Mouse (Mus musculus): ENCODE results near the gene Rabl2. TPM values are rescaled to one million over a fixed set of nuclear protein-coding genes. Genes with fewer than 3 reads are reported as not detected.

Gene Rabl2
- polyA plus RNA-seq, 1 experiment from 2014 or later = 7.5 TPM

DNA sequence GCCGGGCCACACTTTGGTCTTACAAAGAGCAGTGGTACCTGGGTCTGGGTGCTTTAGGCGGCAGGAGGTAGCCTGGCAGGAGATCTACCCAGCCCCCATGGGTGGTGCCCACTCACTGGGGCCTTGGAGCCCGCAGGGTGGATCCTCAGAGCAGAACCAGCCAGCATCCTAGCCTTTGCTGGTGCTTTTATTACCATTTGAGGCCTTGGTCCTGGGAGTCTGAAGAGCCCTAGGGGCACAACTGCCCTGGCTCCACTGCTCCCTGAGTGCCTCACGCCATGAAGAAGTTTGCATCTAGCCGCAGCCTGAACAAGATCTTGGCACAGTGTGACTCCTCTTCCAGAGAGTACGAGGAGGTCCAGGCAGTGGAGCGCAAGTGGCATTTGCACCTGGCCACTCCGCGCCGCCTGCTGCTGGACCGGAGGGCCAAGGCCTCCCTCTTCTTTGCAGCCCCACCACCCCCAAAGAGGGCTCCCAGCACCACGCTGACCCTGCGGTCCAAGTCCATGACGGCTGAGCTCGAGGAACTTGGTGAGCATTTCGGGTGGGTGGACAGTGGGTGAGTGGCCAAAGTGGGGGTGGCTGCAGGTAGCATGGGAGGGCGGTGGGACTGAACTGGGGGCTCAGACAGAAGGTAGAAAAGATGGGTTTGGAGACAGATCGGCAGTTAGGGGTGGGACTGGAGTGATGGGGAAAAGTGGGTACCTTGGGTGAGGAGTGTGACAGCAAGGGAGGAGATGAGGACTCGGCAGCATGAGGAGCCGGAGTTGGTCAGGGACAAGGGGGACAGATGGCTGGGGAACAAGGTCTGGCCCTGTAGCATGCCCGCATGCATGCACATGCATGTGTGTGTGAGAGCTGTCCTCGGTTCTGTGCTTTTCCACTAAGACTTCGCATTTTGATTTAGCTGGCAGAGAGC, 58.5 kb downstream of the Rabl2 start:
- Histone ChIP-seq H3K27ac (no peak overlapping the region), H3K79me2 (ENCODE audit: inconsistent target) (no peaks in the 10 kb centered on the region), H3K36me3 (ENCODE audit: inconsistent target) (no peaks in the 10 kb centered on the region), H3K4me3 (ENCODE audit: inconsistent target) (no peak overlapping the region)
- 95% methylated on average over 18 of the region's 23 CpGs for WGBS (ENCODE audit: missing documents)

Other genes starting within 250 kb of the Rabl2 start
- 19.8 to 30.4 TPM (median 23.9 TPM) in 3 replicates for gene Lmf2, start 236.3 kb downstream of the Rabl2 start, polyA plus RNA-seq (2018)
- gene Ncaph2, start 236.2 kb downstream of the Rabl2 start, polyA plus RNA-seq (2018) = 37.1 to 52.3 TPM (median 40.4 TPM) in 3 replicates
- 8.7 to 28.2 TPM (median 22.9 TPM) in 3 replicates for gene Sco2, start 218.1 kb downstream of the Rabl2 start, polyA plus RNA-seq (2018)
- 0.43 to 1.6 TPM (median 0.93 TPM) in 3 replicates for gene Tymp, start 214.9 kb downstream of the Rabl2 start, polyA plus RNA-seq (2018)
- not detected in 3 replicates for gene Odf3b, start 212.6 kb downstream of the Rabl2 start, polyA plus RNA-seq (2018)
- gene Klhdc7b, start 207.0 kb downstream of the Rabl2 start, polyA plus RNA-seq (2018) = not detected in 3 replicates
- gene Syce3, start 181.4 kb downstream of the Rabl2 start, polyA plus RNA-seq (2018) = not detected in 3 replicates
- gene Cpt1b, start 166.1 kb downstream of the Rabl2 start, polyA plus RNA-seq (2018) = 0.24 to 0.79 TPM in 2 of 3 replicates, not detected in the other
- gene C730034F03Rik, start 162.3 kb downstream of the Rabl2 start, polyA plus RNA-seq (2018) = 0.40 to 0.83 TPM (median 0.54 TPM) in 3 replicates
- 0.07 to 0.42 TPM in 2 of 3 replicates, not detected in the other for gene Gm44502, start 162.2 kb downstream of the Rabl2 start, polyA plus RNA-seq (2018)
- gene Chkb, start 162.0 kb downstream of the Rabl2 start, polyA plus RNA-seq (2018) = 26.6 to 54.6 TPM (median 36.7 TPM) in 3 replicates
- not detected in 3 replicates for gene Mapk8ip2, start 138.0 kb downstream of the Rabl2 start, polyA plus RNA-seq (2018)
- gene Arsa, start 114.5 kb downstream of the Rabl2 start, polyA plus RNA-seq (2018) = 18.4 to 33.2 TPM (median 20.7 TPM) in 3 replicates
- not detected in 3 replicates for gene Shank3, start 92.3 kb downstream of the Rabl2 start, polyA plus RNA-seq (2018)
- gene Acr, start 23.6 kb downstream of the Rabl2 start, polyA plus RNA-seq (2018) = not detected in 3 replicates
- gene Syt10, start 249.9 kb upstream of the Rabl2 start, polyA plus RNA-seq (2018) = not detected in 3 replicates